Mouse (Mus musculus): ENCODE data around the gene Vwa5b1.

DNA sequence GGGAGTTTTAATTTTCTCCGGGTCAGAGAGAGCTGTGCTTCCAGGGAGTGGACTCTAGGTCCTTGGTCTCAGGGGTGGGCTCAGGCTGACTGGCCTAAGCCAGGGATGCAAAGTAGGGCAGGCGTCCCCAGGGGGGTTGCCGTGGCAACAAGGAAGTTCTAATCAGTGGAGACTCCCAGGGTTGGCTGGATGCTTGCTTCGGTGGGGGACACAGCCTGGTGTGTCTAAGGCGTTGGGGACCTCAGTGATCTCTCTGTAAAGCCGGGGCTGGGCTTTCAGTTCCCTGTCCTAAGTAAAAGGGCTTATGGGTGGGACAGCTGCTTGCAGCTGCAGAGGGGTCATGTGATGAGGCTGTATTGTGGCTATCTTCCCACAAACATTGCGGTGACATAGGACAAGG, 113.4 kb downstream of the Vwa5b1 start:
- TF ChIP-seq POLR2A (IDR thresholded peaks at IDR 0.05; ENCODE audit: borderline replicate concordance, low read depth, low read length) = no peak
- TF ChIP-seq CTCF (IDR thresholded peaks at IDR 0.05; ENCODE audit: low read depth, low read length) = no peak

Data from bone marrow macrophage, adult 2 months (primary cell).